Mouse (Mus musculus) spleen, postnatal 36 days (tissue): ENCODE measurements around the gene Mapkapk2.
A peak's percentile ranks its signal among the peaks of the same experiment; 100 is the strongest.
"Not testable (repeated sequence)": the region's sequence is repeated elsewhere in the genome, so short reads cannot be mapped to it uniquely, and the experiment has no call there.

Experiments
- DNase-seq, 2 experiments: peaks; one replicate each; pipeline ENCODE4 v3.0.0; 2022; ENCODE audit warnings: low spot score in 2 of 2, mixed read lengths in 1 of 2

The Mapkapk2 gene

GRCm38 (mm10) chr1:131097700-131098094 is at the start of gene Mapkapk2:
TSS of gene Mapkapk2 (minus strand) at chr1:131097826.
- peak; percentile 92 to 93 for DNase-seq

GRCm38 (mm10) chr1:131146181-131146614 is 48.6 kb upstream of the Mapkapk2 start:
- peak; percentile 30 to 68 for DNase-seq

- DNase-seq: not testable (repeated sequence)
Measured at GRCm38 (mm10) chr1:131145222-131145621, 47.6 kb upstream of the Mapkapk2 start.

- no peak for DNase-seq
Measured at GRCm38 (mm10) chr1:131142472-131142871, 44.8 kb upstream of the Mapkapk2 start.

GRCm38 (mm10) chr1:131141449-131141848 is 43.8 kb upstream of the Mapkapk2 start:
- DNase-seq: no peak

- no peak for DNase-seq
Measured at GRCm38 (mm10) chr1:131139102-131140095, 41.8 kb upstream of the Mapkapk2 start.

- peak; percentile 94 to 95 for DNase-seq
Measured at GRCm38 (mm10) chr1:131138191-131139016, 40.8 kb upstream of the Mapkapk2 start, which contains the start of gene Dyrk3. TSS of gene Dyrk3 (minus strand) at chr1:131138340.

- DNase-seq: peak in 1 of 2 experiments; percentile 36
Measured at GRCm38 (mm10) chr1:131137717-131138118, 40.1 kb upstream of the Mapkapk2 start.

GRCm38 (mm10) chr1:131137111-131137510 is 39.5 kb upstream of the Mapkapk2 start:
- no peak for DNase-seq

GRCm38 (mm10) chr1:131135960-131136629 is 38.5 kb upstream of the Mapkapk2 start:
- peak; percentile 21 to 46 for DNase-seq

- peak; percentile 77 to 79 for DNase-seq
Measured at GRCm38 (mm10) chr1:131134942-131135522, 37.4 kb upstream of the Mapkapk2 start.

- no peak for DNase-seq
Measured at GRCm38 (mm10) chr1:131134231-131134630, 36.6 kb upstream of the Mapkapk2 start.

- DNase-seq: peak; percentile 45 to 73
Measured at GRCm38 (mm10) chr1:131125987-131126744, 28.5 kb upstream of the Mapkapk2 start.

- no peak for DNase-seq
Measured at GRCm38 (mm10) chr1:131123522-131124265, 26.1 kb upstream of the Mapkapk2 start.

GRCm38 (mm10) chr1:131121987-131122386 is 24.4 kb upstream of the Mapkapk2 start:
- DNase-seq: peak; percentile 46 to 62

- DNase-seq: peak; percentile 70 to 72
Measured at GRCm38 (mm10) chr1:131119026-131119425, 21.4 kb upstream of the Mapkapk2 start.

GRCm38 (mm10) chr1:131118530-131118929 is 20.9 kb upstream of the Mapkapk2 start:
- no peak for DNase-seq

GRCm38 (mm10) chr1:131116430-131117011 is 18.9 kb upstream of the Mapkapk2 start:
- DNase-seq: no peak

GRCm38 (mm10) chr1:131115932-131116331 is 18.3 kb upstream of the Mapkapk2 start:
- DNase-seq: peak; percentile 53 to 63
